Comparison of ENCODE assay signal across 8 mouse cellular contexts in genomic region chr12:8498148-8498571, GRCm38 (mm10). TPM values are rescaled to one million over a fixed set of nuclear protein-coding genes. Genes with fewer than 3 reads are reported as not detected.
DNase-seq lines count a peak whose midpoint lies in the region; ATAC-seq lines count a peak whose summit lies in the region.

No protein-coding gene starts in this region.

- intact Hi-C loops in heart, postnatal 10 days (cut with DNase I) = no loop called here

- peak; percentile 58 to 63 for DNase-seq in cerebellum, postnatal 14 days
- DNase-seq in heart, postnatal 10 days = peak; percentile 53 to 54
- DNase-seq in layer of hippocampus, adult 9-11 months = peak; percentile 65
- peak; percentile 56 for DNase-seq in neural tube, embryonic 10.5 days (ENCODE audit: extremely low spot score, low spot score)
- DNase-seq in thymus, postnatal 10 days (ENCODE audit: low spot score in 2 of 2) = no peak
- DNase-seq in right cerebral cortex, postnatal 25 days = no peak

- H3K4me1 ChIP-seq in megakaryocyte, embryonic 14.5 days = peaks cover 64% of the 10 kb centered on the region

- no peak for ATAC-seq in megakaryocyte, adult 5-6 weeks (ENCODE audit: poor library complexity, severe bottlenecking)

- H3K9me3 ChIP-seq in megakaryocyte, embryonic 14.5 days = no peaks in the 10 kb centered on the region

- no peaks in the 10 kb centered on the region for H3K27me3 ChIP-seq in megakaryocyte, embryonic 14.5 days (replicated peaks)

- peaks cover 15% of the 10 kb centered on the region for H3K36me3 ChIP-seq in megakaryocyte, embryonic 14.5 days (replicated peaks; ENCODE audit: low read length)

- H3K4me3 ChIP-seq in megakaryocyte, embryonic 14.5 days (replicated peaks) = peak overlapping the region; percentile 100

RNA-seq across cellular contexts. Expression of gene Rhob, which starts 1.6 kb away (rescaled TPM):
- 146 and 207 TPM in 2 replicates for polyA plus RNA-seq in megakaryocyte, embryonic 14.5 days (2012; ENCODE audit: insufficient read depth, low replicate concordance)
- 107 and 120 TPM in 2 replicates for total RNA-seq in megakaryocyte, adult 5-6 weeks (2015)
- 55.4 and 60.5 TPM in 2 replicates for total RNA-seq in megakaryocyte, adult 5-6 weeks (2017)
- total RNA-seq in heart, postnatal 10 days (2021) = 100 to 1,000 TPM; 167 to 177 TPM

Comparison
In these comparisons a context has a peak if more than half of its experiments do, and no peak if none do; other contexts are left out.
1. DNase-seq: peak in cerebellum, postnatal 14 days (2 of 2), heart, postnatal 10 days (2 of 2), layer of hippocampus, adult 9-11 months (single experiment) and neural tube, embryonic 10.5 days (single experiment); none in thymus, postnatal 10 days (0 of 2) and right cerebral cortex, postnatal 25 days (single experiment).